Mouse (Mus musculus) intestine, embryonic 15.5 days (tissue): ENCODE results near the gene Ptprj. TPM values are rescaled to one million over a fixed set of nuclear protein-coding genes. Genes with fewer than 3 reads are reported as not detected.

Experiments
- ATAC-seq: fragments of 200-750 bp; cut with Nextera tagmentation; 2 replicates; pipeline ENCODE4 v1.8.0; 2017; ENCODE audit warnings: moderate TSS enrichment, moderate library complexity
- H3K27ac ChIP-seq: fragments of 300-500 bp; sonication (generic); 2 replicates; pipeline ENCODE4 v1.5.1; 2015; ENCODE audit warnings: mild to moderate bottlenecking, inconsistent platforms
- H3K27me3 ChIP-seq: fragments of 300-500 bp; sonication (generic); replicated peaks from 2 replicates; pipeline ENCODE4 v1.6.1; 2015; ENCODE audit warnings: inconsistent platforms
- H3K36me3 ChIP-seq: fragments of 300-500 bp; sonication (generic); 2 replicates; pipeline ENCODE4 v1.6.1; 2015; ENCODE audit warnings: inconsistent platforms
- H3K4me1 ChIP-seq: fragments of 300-500 bp; sonication (generic); replicated peaks from 2 replicates; pipeline ENCODE4 v1.6.1; 2015; ENCODE audit warnings: inconsistent platforms
- H3K4me2 ChIP-seq: fragments of 300-500 bp; sonication (generic); replicated peaks from 2 replicates; pipeline ENCODE4 v1.6.1; 2015; ENCODE audit warnings: mild to moderate bottlenecking, inconsistent platforms
- H3K4me3 ChIP-seq: fragments of 300-500 bp; sonication (generic); replicated peaks from 2 replicates; pipeline ENCODE4 v1.5.1; 2015; ENCODE audit warnings: inconsistent platforms
- H3K9ac ChIP-seq: fragments of 300-500 bp; sonication (generic); 2 replicates; pipeline ENCODE4 v1.6.1; 2015; ENCODE audit warnings: inconsistent platforms
- H3K9me3 ChIP-seq: fragments of 300-500 bp; sonication (generic); 2 replicates; pipeline ENCODE4 v1.6.1; 2016; ENCODE audit warnings: inconsistent platforms
- WGBS: fragments of 180-500 bp; shearing (Covaris S2); methylation state at CpG from one replicate; pipeline ENCODE4 v1.1.7; 2015; 5-methylcytosine and 5-hydroxymethylcytosine counted together
- polyA plus RNA-seq: library from polyadenylated mRNA; unstranded; fragments of >200 nt; fragmentation: Nextera tagmentation; extraction: Ambion mirVana; gene quantifications from 2 replicates; pipeline ENCODE4 v1.2.1, GENCODE M21; 2015

Gene Ptprj
- polyA plus RNA-seq = 4.4 and 5.3 TPM in 2 replicates

DNA sequence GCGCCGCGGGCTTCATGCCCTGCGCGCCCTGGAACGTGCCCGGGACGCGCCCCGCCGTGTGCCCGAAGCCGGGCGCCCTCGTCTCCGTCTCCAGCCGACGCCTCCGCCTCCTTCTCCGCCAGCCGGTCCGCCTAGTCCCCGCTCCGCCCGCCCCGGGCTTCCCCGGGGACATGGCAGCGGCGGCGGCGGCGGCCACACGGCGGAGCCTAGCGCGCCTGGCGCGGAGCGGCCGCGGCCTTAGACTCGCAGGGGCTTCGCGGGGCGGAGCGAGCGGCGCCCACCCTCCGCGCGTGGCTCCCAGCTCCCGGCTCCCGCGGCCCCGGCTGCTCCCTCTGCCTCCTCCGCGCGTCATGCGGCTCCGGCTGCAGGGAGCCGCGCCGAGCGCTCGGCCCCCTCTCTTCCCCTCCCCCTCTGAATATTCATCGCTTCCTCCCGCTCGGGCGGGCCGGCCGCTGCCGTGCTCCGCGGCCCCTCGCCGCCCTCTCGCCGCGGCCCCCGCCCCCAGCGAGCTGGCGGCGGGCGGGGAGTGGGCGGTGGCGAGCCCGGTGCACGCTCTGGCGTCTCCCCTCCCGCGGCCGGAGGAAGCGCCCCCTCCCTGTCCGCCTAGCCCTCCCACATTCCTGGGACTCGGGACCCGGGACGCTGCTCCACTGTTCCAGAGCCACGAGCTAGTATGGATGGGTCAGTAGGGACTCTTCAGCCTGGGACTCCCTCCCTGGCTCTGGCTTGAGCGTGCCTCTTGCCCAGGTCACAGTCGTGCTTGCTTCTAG, at the start of gene Ptprj:
Gene Ptprj (minus strand): TSS at position 412 of the 770 bp plus-strand sequence.
- Histone ChIP-seq H3K4me1 (peaks cover 7% of the 10 kb centered on the region; the same call in 1 of the 2 replicates), H3K27ac (peak within 1 kb of the TSS; percentile 90), H3K4me2 (peak within 1 kb of the TSS; percentile 93), H3K36me3 (no peaks in the 10 kb centered on the region), H3K27me3 (no peaks in the 10 kb centered on the region), H3K9me3 (no peaks in the 10 kb centered on the region), H3K9ac (peak within 1 kb of the TSS; percentile 77), H3K4me3 (peak within 1 kb of the TSS; percentile 75)
- ATAC-seq = peak; percentile 89
- whole genome bisulfite sequencing = under 1% methylated on average over 96 of the region's 100 CpGs

DNA sequence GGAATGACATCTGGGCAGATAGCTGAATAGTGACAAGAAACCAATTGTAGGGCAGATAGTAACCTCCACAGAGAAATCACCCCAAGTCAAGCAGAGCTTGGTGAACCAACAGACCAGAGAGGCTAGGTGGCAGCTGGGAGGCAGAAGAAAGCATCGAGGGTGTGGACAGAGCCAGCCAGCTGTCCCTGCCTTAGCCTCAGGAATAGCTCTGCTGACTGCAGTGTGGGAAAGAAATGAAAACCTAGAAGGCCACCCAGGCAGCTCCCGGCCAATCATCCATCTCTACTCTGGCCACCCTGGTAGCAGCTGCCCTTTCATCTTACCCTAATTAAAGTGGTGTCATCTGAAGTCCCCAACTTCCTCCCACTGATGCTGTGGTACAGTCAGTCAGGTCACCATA, 49.1 kb upstream of the Ptprj start:
- no peak for ATAC-seq
- Histone ChIP-seq H3K36me3 (no peaks in the 10 kb centered on the region), H3K27me3 (no peaks in the 10 kb centered on the region), H3K9ac (no peak overlapping the region), H3K4me1 (no peaks in the 10 kb centered on the region), H3K9me3 (no peaks in the 10 kb centered on the region), H3K4me2 (no peak overlapping the region), H3K4me3 (no peak overlapping the region), H3K27ac (no peak overlapping the region)
- 31% methylated on average over 2 of the region's 2 CpGs for WGBS

DNA sequence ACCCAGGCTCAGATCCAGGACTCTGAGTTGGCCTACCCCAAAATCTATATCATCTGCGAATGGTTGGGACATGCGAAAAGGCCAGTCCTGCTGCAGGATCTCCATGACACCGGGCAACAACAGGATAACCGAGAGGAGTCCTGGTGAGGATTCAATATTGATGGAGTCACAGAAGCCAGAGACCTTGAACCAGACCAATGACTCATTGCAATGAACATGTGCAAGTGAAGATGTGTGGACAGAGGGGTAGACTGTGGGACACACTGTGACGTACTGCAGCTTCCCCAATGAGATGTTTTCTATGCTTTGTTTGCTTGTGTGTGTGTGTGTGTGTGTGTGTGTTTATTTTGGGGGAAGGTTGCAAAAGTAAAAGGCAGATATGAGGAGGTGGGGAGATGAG, 47.8 kb upstream of the Ptprj start:
- WGBS = 91% methylated on average over 5 of the region's 5 CpGs
- no peak overlapping the region for H3K4me3 ChIP-seq

DNA sequence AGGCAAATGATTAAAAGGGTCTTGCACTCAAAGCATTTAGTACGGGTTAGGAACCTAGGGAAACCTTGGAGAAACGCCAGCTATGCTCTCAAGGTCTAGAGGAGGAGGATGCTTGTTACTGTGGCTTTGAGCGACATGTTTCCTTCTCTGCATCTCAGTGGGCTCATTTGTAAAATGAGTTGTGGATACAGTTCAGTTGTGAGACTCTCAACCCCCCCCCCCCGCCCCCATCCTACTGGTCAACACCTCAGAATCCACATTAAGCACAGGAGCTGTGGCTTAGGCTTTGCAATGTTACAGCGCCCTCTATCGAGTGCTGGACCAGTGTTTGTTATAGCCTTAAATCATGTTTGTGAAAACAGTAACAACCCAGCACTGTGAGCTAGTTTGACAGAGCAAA, 44.5 kb upstream of the Ptprj start:
- WGBS = 9% methylated on average over 6 of the region's 6 CpGs
- H3K9me3 ChIP-seq = no peaks in the 10 kb centered on the region
- no peak overlapping the region for H3K27ac ChIP-seq
- H3K4me3 ChIP-seq = no peak overlapping the region
- no peaks in the 10 kb centered on the region for H3K36me3 ChIP-seq
- 0 out of 2 replicates have a peak, but pooled peaks cover 3% of the 10 kb centered on the region for H3K4me1 ChIP-seq
- H3K27me3 ChIP-seq = no peaks in the 10 kb centered on the region
- no peak overlapping the region for H3K4me2 ChIP-seq
- H3K9ac ChIP-seq = no peak overlapping the region
- ATAC-seq = peak; percentile 73; the same call in 1 of the 2 replicates

More for the DNA sequence above, 47.8 kb upstream of the Ptprj start:
- Histone ChIP-seq H3K9me3 (no peaks in the 10 kb centered on the region), H3K4me2 (no peak overlapping the region), H3K9ac (no peak overlapping the region), H3K27me3 (no peaks in the 10 kb centered on the region), H3K27ac (no peak overlapping the region), H3K4me1 (0 out of 2 replicates have a peak, but pooled peaks cover 3% of the 10 kb centered on the region), H3K36me3 (no peaks in the 10 kb centered on the region)
- no peak for ATAC-seq

DNA sequence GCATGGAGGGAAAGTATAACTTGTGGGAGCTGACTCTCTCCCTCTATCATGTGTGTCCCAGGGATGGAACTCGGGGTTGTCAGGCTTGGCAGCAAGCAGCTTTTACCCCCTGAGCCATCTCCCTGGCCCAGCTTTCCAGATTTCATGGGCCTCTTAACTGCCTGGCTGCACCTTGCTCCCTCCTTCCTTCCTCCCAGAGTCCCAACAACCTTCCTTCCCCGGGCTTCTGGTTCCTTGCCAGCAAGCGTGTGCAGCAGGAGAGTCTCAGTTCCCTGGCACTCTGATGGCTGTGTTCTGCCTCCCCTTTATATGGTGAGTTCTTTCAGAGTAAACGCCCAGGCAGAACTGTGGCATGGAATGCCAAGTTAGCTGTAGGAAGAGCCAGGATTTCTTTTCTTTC, 43.9 kb upstream of the Ptprj start:
- Histone ChIP-seq H3K9ac (no peak overlapping the region), H3K36me3 (no peaks in the 10 kb centered on the region), H3K4me1 (0 out of 2 replicates have a peak, but pooled peaks cover 6% of the 10 kb centered on the region), H3K27me3 (no peaks in the 10 kb centered on the region), H3K9me3 (no peaks in the 10 kb centered on the region), H3K4me2 (no peak overlapping the region), H3K4me3 (no peak overlapping the region), H3K27ac (no peak overlapping the region)
- peak; percentile 67; the same call in 1 of the 2 replicates for ATAC-seq
- 26% methylated on average over 4 of the region's 4 CpGs for WGBS

DNA sequence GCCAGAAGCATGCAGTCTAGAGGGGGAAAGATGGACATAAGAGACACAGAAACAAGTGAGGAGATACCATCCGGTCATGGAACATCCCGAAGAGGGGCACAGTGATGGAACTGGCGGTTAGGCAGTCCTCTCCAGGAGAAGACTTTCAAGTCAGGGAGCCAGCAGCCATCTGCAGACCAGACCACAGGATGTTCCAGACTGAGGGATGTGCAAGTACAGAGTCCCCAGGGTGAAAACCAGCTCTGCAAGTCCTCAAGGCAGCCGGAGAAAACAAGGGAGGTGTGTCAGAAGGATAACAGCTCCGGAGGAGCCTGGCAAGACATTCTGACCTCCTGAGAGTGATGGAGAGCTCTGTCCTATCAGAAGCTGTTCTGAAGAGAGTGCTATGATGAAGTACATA, 40.4 kb upstream of the Ptprj start:
- H3K27ac ChIP-seq = no peak overlapping the region
- no peak overlapping the region for H3K4me2 ChIP-seq
- H3K36me3 ChIP-seq = no peaks in the 10 kb centered on the region
- 69% methylated on average over 5 of the region's 5 CpGs for WGBS
- H3K27me3 ChIP-seq = no peaks in the 10 kb centered on the region
- no peak overlapping the region for H3K9ac ChIP-seq
- H3K9me3 ChIP-seq = no peaks in the 10 kb centered on the region
- 0 out of 2 replicates have a peak, but pooled peaks cover 6% of the 10 kb centered on the region for H3K4me1 ChIP-seq
- no peak overlapping the region for H3K4me3 ChIP-seq
- ATAC-seq = peak; percentile 37; the same call in 1 of the 2 replicates

GRCm38 (mm10) chr2:90619648-90620047, 39.2 kb upstream of the Ptprj start:
- no peak overlapping the region for H3K4me3 ChIP-seq
- H3K27me3 ChIP-seq = no peaks in the 10 kb centered on the region
- no peak overlapping the region for H3K4me2 ChIP-seq
- no peaks in the 10 kb centered on the region for H3K36me3 ChIP-seq
- H3K9me3 ChIP-seq = no peaks in the 10 kb centered on the region
- no peak overlapping the region for H3K27ac ChIP-seq
- 41% methylated on average over 2 of the region's 2 CpGs for WGBS
- 0 out of 2 replicates have a peak, but pooled peaks cover 6% of the 10 kb centered on the region for H3K4me1 ChIP-seq
- no peak overlapping the region for H3K9ac ChIP-seq
- peak; percentile 54; the same call in 1 of the 2 replicates for ATAC-seq

GRCm38 (mm10) chr2:90614651-90615171, 34.3 kb upstream of the Ptprj start:
- Histone ChIP-seq H3K9ac (no peak overlapping the region), H3K4me2 (no peak overlapping the region), H3K9me3 (no peaks in the 10 kb centered on the region), H3K4me1 (0 out of 2 replicates have a peak, but pooled peaks cover 2% of the 10 kb centered on the region), H3K36me3 (no peaks in the 10 kb centered on the region), H3K27ac (no peak overlapping the region), H3K27me3 (no peaks in the 10 kb centered on the region), H3K4me3 (no peak overlapping the region)
- no peak for ATAC-seq
- 85% methylated on average over 14 of the region's 14 CpGs for WGBS

GRCm38 (mm10) chr2:90613591-90613990, 33.1 kb upstream of the Ptprj start:
- Histone ChIP-seq H3K4me3 (no peak overlapping the region), H3K9me3 (no peaks in the 10 kb centered on the region), H3K4me1 (no peaks in the 10 kb centered on the region), H3K27ac (no peak overlapping the region), H3K4me2 (no peak overlapping the region), H3K27me3 (no peaks in the 10 kb centered on the region), H3K36me3 (no peaks in the 10 kb centered on the region), H3K9ac (no peak overlapping the region)
- 80% methylated on average over 3 of the region's 3 CpGs for WGBS
- no peak for ATAC-seq

DNA sequence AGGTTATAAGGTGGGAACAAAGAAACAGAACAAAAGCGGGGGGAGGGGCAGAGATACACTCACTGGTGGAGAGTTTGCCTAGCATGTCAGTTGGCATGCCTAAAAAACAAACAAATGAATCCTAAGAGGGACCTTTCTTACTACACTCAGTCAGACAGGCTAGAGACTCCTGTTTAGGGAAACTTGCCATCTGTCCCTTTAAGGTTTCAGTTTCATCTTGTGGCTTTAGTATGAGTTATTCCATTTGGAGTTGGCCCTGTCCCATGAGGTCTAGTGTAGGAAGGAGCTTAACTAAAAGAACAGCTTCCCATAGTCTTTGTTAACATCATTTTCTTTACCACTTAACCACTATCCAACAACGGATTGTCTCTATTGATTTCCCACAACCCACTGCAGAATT, 32.6 kb upstream of the Ptprj start:
- Histone ChIP-seq H3K27me3 (no peaks in the 10 kb centered on the region), H3K27ac (no peak overlapping the region), H3K4me2 (no peak overlapping the region), H3K9ac (no peak overlapping the region), H3K36me3 (no peaks in the 10 kb centered on the region), H3K4me3 (no peak overlapping the region), H3K4me1 (no peaks in the 10 kb centered on the region), H3K9me3 (no peaks in the 10 kb centered on the region)
- WGBS = 70% methylated on average over 2 of the region's 2 CpGs
- no peak for ATAC-seq

DNA sequence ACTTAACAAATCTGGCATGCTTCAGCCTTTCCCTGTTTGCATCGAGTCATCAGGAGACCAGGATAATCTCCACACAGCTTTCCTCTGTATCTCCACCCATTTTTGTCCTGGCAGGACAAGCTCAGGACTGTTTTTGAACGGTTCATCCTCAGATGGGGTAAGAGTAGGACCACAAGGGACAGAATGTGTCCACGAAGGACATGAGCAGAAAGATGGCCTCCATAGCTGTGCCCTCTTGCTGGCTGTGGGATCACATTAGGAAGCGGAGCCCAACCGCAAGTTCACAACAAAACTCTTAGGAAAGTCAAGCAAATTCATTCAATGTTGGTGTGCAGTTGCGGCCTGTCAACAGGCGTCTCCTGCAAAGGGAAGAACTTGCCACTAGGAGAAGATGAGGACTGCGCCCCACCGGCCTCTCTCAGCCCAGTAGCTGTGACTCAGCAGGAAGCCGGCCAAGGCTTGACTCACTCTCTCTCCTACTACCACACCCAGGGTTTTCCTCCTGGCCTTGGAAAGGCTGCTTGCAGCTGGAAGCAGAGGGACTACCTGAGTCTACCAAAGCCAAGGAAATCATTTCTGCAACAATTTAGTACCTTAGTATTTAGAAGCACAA, 31.6 kb upstream of the Ptprj start:
- Histone ChIP-seq H3K27ac (no peak overlapping the region), H3K4me1 (no peaks in the 10 kb centered on the region), H3K27me3 (no peaks in the 10 kb centered on the region), H3K4me3 (no peak overlapping the region), H3K4me2 (no peak overlapping the region), H3K36me3 (no peaks in the 10 kb centered on the region), H3K9ac (no peak overlapping the region), H3K9me3 (no peaks in the 10 kb centered on the region)
- ATAC-seq = peak; percentile 96
- 81% methylated on average over 10 of the region's 10 CpGs for WGBS

GRCm38 (mm10) chr2:90601056-90601455, 20.6 kb upstream of the Ptprj start:
- WGBS = 97% methylated on average over 3 of the region's 3 CpGs

More at GRCm38 (mm10) chr2:90601056-90601455, 20.6 kb upstream of the Ptprj start:
- Histone ChIP-seq H3K36me3 (no peaks in the 10 kb centered on the region), H3K4me1 (no peaks in the 10 kb centered on the region), H3K27me3 (no peaks in the 10 kb centered on the region), H3K4me3 (no peak overlapping the region), H3K9me3 (no peaks in the 10 kb centered on the region), H3K9ac (no peak overlapping the region), H3K27ac (no peak overlapping the region), H3K4me2 (no peak overlapping the region)
- no peak for ATAC-seq
